Mouse (Mus musculus): ENCODE measurements around the gene Mbnl2. TPM values are rescaled to one million over a fixed set of nuclear protein-coding genes. Genes with fewer than 3 reads are reported as not detected.

Mbnl2 gene
- total RNA-seq, 1 experiment, result 33.4 TPM

GRCm38 (mm10) chr14:120338706-120339105 is 63.2 kb downstream of the Mbnl2 start:
- Histone ChIP-seq H3K4me3 (ENCODE audit: insufficient read depth in 1 of 2, low read depth in 1 of 2, low read length in 2 of 2, poor library complexity in 1 of 2, severe bottlenecking in 1 of 2) (no peak overlapping the region), H3K27ac (ENCODE audit: insufficient read depth, low read depth, low read length, poor library complexity, severe bottlenecking) (no peak overlapping the region), H3K4me1 (ENCODE audit: control insufficient read depth in 2 of 2, insufficient read depth in 2 of 2, low read length in 2 of 2, poor library complexity in 1 of 2) (peaks cover 0 to 13% of the 10 kb centered on the region in 2 experiments; a peak in 2 of 4 replicates), H3K36me3 (ENCODE audit: control insufficient read depth, insufficient read depth, low read length, poor library complexity, severe bottlenecking) (no peaks in the 10 kb centered on the region; the same call in 1 of the 2 replicates), H3K9me3 (ENCODE audit: control insufficient read depth, insufficient read depth, low read depth, low read length) (no peaks in the 10 kb centered on the region), H3K9ac (ENCODE audit: insufficient read depth, low read depth, low read length, poor library complexity, severe bottlenecking) (no peak overlapping the region)
- TF ChIP-seq ZC3H11A (IDR thresholded peaks at IDR 0.05; ENCODE audit: borderline replicate concordance, low read depth, low read length) (no peak), MAFK (IDR thresholded peaks at IDR 0.05; ENCODE audit: insufficient read depth, low read depth, low read length) (no peak), ZNF384 (IDR thresholded peaks at IDR 0.05; ENCODE audit: low read depth, low read length) (no peak), HCFC1 (IDR thresholded peaks at IDR 0.05; ENCODE audit: borderline replicate concordance, insufficient read depth, low read length) (no peak), CHD2 (IDR thresholded peaks at IDR 0.05; ENCODE audit: low read depth, low read length) (no peak)
- DNase-seq (ENCODE audit: low read depth, low spot score), result no peak
- in situ Hi-C loops (cut with MboI; ENCODE audit: low sequenced_read_pairs in 2 of 2, unreplicated experiment in 2 of 2), result no loop called here

GRCm38 (mm10) chr14:120341912-120342311 is 66.4 kb downstream of the Mbnl2 start:
- Histone ChIP-seq H3K4me3 (ENCODE audit: insufficient read depth in 1 of 2, low read depth in 1 of 2, low read length in 2 of 2, poor library complexity in 1 of 2, severe bottlenecking in 1 of 2) (no peak overlapping the region), H3K9ac (ENCODE audit: insufficient read depth, low read depth, low read length, poor library complexity, severe bottlenecking) (no peak overlapping the region), H3K9me3 (ENCODE audit: control insufficient read depth, insufficient read depth, low read depth, low read length) (no peaks in the 10 kb centered on the region), H3K27ac (ENCODE audit: insufficient read depth, low read depth, low read length, poor library complexity, severe bottlenecking) (no peak overlapping the region), H3K36me3 (ENCODE audit: control insufficient read depth, insufficient read depth, low read length, poor library complexity, severe bottlenecking) (0 out of 2 replicates have a peak, but pooled peaks cover 2% of the 10 kb centered on the region), H3K4me1 (ENCODE audit: control insufficient read depth in 2 of 2, insufficient read depth in 2 of 2, low read length in 2 of 2, poor library complexity in 1 of 2) (peaks cover 0 to 8% of the 10 kb centered on the region in 2 experiments; a peak in 2 of 4 replicates)
- TF ChIP-seq ZNF384 (IDR thresholded peaks at IDR 0.05; ENCODE audit: low read depth, low read length), result no peak
- no peak for TF ChIP-seq HCFC1 (IDR thresholded peaks at IDR 0.05; ENCODE audit: borderline replicate concordance, insufficient read depth, low read length)
- TF ChIP-seq MAFK (IDR thresholded peaks at IDR 0.05; ENCODE audit: insufficient read depth, low read depth, low read length), result no peak
- no peak for TF ChIP-seq ZC3H11A (IDR thresholded peaks at IDR 0.05; ENCODE audit: borderline replicate concordance, low read depth, low read length)
- no peak for TF ChIP-seq CHD2 (IDR thresholded peaks at IDR 0.05; ENCODE audit: low read depth, low read length)
- no peak for DNase-seq (ENCODE audit: low read depth, low spot score)
- in situ Hi-C loops (cut with MboI; ENCODE audit: low sequenced_read_pairs in 2 of 2, unreplicated experiment in 2 of 2), result no loop called here

DNA sequence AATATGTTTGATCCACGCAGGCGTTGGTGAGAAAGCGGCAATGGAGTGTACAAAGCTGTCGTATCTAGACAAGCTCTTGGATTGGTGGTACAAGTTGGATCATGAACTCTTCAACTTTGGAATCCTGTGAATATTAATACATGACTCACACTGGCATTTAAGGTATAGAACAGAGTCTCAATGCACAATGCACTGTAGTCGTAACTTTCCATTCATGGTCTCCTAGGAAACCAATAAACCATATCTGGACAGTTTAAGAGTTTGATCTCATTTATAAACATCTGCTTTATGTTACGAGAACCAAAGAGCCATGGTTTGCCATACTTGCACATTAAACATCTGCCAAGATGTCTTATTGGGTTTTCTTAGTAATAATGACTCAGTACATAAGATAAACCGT is 66.9 kb downstream of the Mbnl2 start:
- H3K4me3 ChIP-seq (ENCODE audit: insufficient read depth in 1 of 2, low read depth in 1 of 2, low read length in 2 of 2, poor library complexity in 1 of 2, severe bottlenecking in 1 of 2), result no peak overlapping the region

GRCm38 (mm10) chr14:120344641-120345040 is 69.2 kb downstream of the Mbnl2 start:
- H3K9me3 ChIP-seq (ENCODE audit: control insufficient read depth, insufficient read depth, low read depth, low read length), result no peaks in the 10 kb centered on the region
- DNase-seq (ENCODE audit: low read depth, low spot score), result no peak
- no peak overlapping the region for H3K27ac ChIP-seq (ENCODE audit: insufficient read depth, low read depth, low read length, poor library complexity, severe bottlenecking)
- H3K36me3 ChIP-seq (ENCODE audit: control insufficient read depth, insufficient read depth, low read length, poor library complexity, severe bottlenecking), result 0 out of 2 replicates have a peak, but pooled peaks cover 2% of the 10 kb centered on the region
- no peak for TF ChIP-seq CHD2 (IDR thresholded peaks at IDR 0.05; ENCODE audit: low read depth, low read length)
- no peak for TF ChIP-seq MAFK (IDR thresholded peaks at IDR 0.05; ENCODE audit: insufficient read depth, low read depth, low read length)
- no peak for TF ChIP-seq HCFC1 (IDR thresholded peaks at IDR 0.05; ENCODE audit: borderline replicate concordance, insufficient read depth, low read length)
- no peak for TF ChIP-seq ZC3H11A (IDR thresholded peaks at IDR 0.05; ENCODE audit: borderline replicate concordance, low read depth, low read length)
- TF ChIP-seq ZNF384 (IDR thresholded peaks at IDR 0.05; ENCODE audit: low read depth, low read length), result no peak
- in situ Hi-C loops (cut with MboI; ENCODE audit: low sequenced_read_pairs in 2 of 2, unreplicated experiment in 2 of 2), result no loop called here
- H3K9ac ChIP-seq (ENCODE audit: insufficient read depth, low read depth, low read length, poor library complexity, severe bottlenecking), result no peak overlapping the region
- H3K4me1 ChIP-seq (ENCODE audit: control insufficient read depth in 2 of 2, insufficient read depth in 2 of 2, low read length in 2 of 2, poor library complexity in 1 of 2), result no peaks in the 10 kb centered on the region
- no peak overlapping the region for H3K4me3 ChIP-seq (ENCODE audit: insufficient read depth in 1 of 2, low read depth in 1 of 2, low read length in 2 of 2, poor library complexity in 1 of 2, severe bottlenecking in 1 of 2)

More for the DNA sequence above, 66.9 kb downstream of the Mbnl2 start:
- Histone ChIP-seq H3K9ac (ENCODE audit: insufficient read depth, low read depth, low read length, poor library complexity, severe bottlenecking) (no peak overlapping the region), H3K27ac (ENCODE audit: insufficient read depth, low read depth, low read length, poor library complexity, severe bottlenecking) (no peak overlapping the region), H3K36me3 (ENCODE audit: control insufficient read depth, insufficient read depth, low read length, poor library complexity, severe bottlenecking) (0 out of 2 replicates have a peak, but pooled peaks cover 2% of the 10 kb centered on the region), H3K9me3 (ENCODE audit: control insufficient read depth, insufficient read depth, low read depth, low read length) (no peaks in the 10 kb centered on the region), H3K4me1 (ENCODE audit: control insufficient read depth in 2 of 2, insufficient read depth in 2 of 2, low read length in 2 of 2, poor library complexity in 1 of 2) (peaks cover 0 to 8% of the 10 kb centered on the region in 2 experiments; a peak in 2 of 4 replicates)
- in situ Hi-C loops (cut with MboI; ENCODE audit: low sequenced_read_pairs in 2 of 2, unreplicated experiment in 2 of 2), result no loop called here
- TF ChIP-seq MAFK (IDR thresholded peaks at IDR 0.05; ENCODE audit: insufficient read depth, low read depth, low read length) (no peak), HCFC1 (IDR thresholded peaks at IDR 0.05; ENCODE audit: borderline replicate concordance, insufficient read depth, low read length) (no peak), ZC3H11A (IDR thresholded peaks at IDR 0.05; ENCODE audit: borderline replicate concordance, low read depth, low read length) (no peak), CHD2 (IDR thresholded peaks at IDR 0.05; ENCODE audit: low read depth, low read length) (no peak), ZNF384 (IDR thresholded peaks at IDR 0.05; ENCODE audit: low read depth, low read length) (no peak)
- DNase-seq (ENCODE audit: low read depth, low spot score), result no peak
